Mouse (Mus musculus) liver, postnatal 0 days (tissue): Measurements from ENCODE around the gene Nostrin.

Experiments
- CTCF ChIP-seq: sonication (generic); IDR thresholded peaks from 2 replicates; pipeline ENCODE4 v1.5.1; 2016; ENCODE audit warnings: antibody characterized with exemption, low read depth
- EP300 ChIP-seq: IDR thresholded peaks from 2 replicates; pipeline ENCODE4 v1.6.1; 2016; ENCODE audit warnings: antibody characterized with exemption, low read depth, mild to moderate bottlenecking

DNA sequence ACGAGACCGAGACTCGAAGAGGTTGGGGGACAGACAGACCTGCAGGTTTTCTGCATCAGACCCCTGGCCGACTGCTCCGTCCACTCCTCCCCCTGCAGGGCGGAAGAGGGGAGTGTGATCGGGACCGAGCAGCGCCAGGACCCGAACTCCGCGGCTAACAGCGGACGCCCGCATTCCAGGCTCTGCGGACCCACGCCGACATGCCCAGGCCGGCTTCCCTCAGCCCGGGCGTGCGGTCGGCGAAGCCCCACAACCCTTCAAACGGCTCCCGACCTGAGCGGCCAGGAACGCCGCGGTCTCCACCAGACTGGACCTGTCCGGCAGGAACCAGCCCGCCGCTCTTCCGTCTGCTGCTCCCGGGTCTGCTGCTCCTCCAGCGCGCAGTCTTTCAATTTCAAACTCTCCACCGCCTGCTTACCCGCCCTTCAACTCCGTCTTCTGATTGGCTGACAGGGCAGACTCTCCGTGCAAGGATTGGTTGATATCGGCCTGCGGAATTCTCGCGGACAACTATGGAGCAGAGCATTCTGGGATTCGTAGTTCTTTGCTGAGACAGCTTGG lies 70.3 kb downstream of the Nostrin start, which contains the start of gene Spc25:
- TF ChIP-seq CTCF (peak; percentile 41; the same call in 1 of the 2 replicates), EP300 (no peak)
